Mouse (Mus musculus): ENCODE measurements around the gene Pou2f3.

Gene Pou2f3

DNA sequence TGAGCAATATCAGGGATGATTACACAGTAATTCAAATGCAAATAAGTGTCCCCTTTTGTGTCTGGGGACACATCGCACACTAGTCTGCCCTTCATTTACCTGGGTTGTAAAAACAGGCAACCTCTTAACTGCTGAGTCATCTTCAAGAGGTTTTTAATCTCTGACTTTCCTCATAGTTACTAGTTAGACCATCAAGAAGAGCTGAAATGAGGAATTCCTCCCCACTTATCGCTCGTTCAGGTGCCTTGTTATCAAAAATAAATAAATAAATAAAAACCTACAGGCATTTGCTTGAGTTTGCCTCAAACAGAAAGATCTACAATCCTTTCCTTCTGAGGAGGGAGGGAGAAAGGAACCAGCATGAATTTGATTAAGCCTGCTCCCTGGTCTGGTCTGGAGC is 101.4 kb downstream of the Pou2f3 start:
- DNase-seq (ENCODE audit: low spot score), result no peak

DNA sequence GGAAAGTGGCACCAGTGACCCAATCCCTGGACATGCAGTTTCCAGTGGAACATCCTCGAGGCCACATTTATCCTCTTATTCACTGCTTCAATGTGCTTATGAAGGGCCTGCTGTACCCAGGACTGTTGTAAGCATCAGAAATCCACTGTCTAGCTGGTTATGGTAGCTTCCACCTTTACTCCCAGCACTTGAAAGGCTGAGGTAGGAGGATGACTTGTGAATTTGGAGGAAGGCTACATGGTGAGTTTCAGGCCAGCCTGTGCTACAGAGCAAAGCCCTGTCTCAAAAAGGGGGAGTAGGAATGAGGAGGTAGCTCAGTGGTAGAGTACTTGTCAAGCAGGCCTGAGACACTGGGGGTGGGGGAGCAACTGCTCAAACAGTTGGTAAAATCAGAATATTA is 102.1 kb downstream of the Pou2f3 start:
- DNase-seq (ENCODE audit: low spot score), result no peak

DNA sequence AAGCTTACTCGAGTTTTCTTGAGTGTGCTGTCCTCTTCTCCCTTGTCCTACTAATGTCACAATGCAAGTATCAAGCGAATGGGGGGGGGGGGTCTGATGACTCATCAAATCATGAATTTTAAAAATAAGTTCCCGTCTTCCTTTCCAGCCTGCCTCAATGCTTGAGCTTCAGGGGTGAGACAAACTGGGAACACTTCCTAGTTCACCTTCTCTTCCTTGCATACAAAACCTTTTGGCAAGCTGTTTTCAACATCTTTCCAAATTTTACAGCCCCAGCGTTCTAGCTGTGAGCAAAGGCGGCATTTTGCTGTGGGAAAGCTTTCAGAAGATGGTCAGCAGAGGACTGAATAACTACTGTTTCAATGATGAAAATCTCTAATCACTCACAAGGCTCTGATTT is 102.6 kb downstream of the Pou2f3 start:
- DNase-seq (ENCODE audit: low spot score), result no peak

DNA sequence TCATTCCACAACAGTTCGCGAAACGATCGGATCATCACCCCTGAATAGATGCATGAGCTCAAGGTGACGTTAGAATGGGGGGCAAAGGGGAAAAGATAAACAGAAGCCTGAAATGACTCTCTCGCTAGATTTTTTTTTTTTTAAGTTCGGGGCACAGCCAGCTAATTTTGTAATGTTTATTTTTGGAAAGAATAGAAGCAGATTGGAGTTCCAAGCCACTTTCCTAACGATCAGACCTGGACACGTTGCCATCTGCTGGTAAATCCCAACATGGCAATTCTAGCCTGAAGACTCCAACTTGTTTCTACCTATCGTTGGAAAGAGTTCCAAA is 103.0 kb downstream of the Pou2f3 start, which contains the start of gene Arhgef12:
Arhgef12 (minus strand) TSS at position 53 of the 331 bp plus-strand sequence.
- DNase-seq (ENCODE audit: low spot score), result peak; percentile 71

DNA sequence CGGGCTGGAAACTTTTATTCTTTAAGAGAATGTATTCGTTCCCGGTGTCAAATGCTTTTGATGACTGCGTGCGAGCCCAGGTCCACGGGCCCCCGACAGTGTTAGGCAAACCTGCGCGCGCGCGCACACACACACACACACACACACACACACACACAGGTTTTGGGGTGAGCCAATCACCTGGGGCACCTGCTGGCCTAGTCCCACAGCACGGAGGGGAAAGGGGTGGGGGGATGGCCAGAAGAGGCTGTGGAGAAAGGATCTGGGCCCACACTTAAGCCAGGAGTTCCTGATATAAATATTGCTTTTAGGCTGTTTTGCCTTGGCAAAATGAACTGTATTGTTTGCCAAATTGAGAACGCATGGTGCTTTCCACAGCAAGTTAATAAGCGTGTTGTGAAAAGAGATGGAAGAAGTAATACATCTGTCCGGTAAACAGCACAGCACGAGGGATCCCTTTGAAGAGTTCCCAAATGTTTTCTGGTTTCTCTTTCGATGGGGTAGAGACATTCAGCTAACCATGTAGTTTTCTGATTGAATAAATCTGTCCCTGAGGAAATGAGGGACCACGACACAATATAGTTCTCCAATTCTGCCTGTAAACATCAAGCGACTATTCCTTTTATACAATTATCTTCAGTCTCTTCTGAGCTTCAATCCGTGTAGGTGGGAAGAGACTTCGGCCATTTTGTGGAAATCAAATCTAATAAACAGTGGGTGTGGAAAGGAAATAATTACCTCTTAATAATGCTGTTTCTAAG is 103.6 kb downstream of the Pou2f3 start:
- DNase-seq (ENCODE audit: low spot score), result no peak

DNA sequence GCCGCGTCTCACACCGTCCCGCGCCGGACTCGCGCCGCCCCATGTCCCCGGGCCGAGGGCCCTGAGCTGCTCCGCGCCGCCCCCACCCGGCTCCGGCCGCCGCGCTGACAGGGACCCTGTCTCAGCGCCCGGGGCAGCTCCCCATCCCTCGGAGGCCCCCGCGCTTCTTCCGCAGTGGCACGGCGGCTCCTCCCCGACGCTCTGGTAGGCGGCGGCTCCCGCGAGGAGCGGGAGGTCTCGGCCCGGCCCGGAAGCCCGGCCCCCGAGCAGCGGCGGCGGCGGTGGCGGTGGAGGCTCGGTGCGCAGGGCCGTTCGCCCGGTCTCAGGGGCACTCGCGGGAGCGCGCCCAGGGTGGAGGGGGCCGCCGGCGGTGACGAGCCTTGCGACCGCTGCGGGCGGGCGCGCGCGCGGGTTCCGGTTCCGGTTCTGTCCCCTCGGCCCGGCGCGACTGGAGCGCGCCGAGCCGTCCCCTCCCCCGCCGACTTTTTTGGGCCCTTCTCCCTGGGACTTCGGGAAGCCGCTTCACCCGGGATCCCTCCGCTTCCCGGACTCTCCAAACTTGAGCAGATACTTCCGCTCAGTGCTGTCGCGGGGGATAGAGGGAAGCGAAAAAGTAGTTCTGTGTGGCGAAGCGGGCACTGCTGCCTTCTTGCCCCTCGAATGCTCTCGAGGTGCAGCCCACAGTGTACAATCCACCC is 104.4 kb downstream of the Pou2f3 start:
- DNase-seq (ENCODE audit: low spot score), result peak; percentile 96

DNA sequence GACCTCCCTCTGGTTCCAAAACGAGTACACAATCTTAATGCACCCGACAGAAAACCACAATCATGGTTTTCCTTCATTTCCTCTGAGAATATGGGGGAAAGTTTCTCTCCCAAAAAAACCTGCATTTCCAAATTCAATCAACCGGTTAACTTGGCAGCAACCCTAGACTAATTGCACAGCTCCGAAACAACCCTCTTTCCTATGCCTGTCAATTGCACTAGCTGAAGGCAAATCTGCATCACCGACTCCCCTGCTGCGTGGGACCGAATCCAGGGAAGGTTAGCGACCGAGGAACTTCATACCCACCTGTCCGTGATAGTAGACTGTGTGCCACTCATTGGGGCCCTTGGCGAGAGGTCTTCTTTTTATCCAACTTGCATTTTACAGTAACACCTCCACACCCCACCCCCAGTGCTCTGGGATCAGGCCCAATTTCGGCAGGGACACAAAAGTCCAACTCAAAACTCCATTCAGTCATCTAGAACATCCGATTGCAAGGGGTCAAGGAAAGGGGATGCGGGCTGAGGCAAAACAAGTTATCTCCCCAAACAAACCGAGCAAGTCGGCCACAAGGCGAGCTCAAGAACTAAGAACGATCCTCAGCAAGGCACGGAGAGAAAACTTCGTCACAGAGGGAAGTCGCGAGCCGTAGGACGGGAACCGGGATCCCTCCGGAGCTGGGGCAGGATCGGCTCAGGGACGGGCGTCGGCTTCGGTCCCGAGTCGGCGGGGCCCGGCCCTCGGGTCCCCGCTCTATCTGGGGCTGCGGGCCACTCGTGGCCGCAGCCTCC is 105.1 kb downstream of the Pou2f3 start:
- peak; percentile 59 for DNase-seq (ENCODE audit: low spot score)

DNA sequence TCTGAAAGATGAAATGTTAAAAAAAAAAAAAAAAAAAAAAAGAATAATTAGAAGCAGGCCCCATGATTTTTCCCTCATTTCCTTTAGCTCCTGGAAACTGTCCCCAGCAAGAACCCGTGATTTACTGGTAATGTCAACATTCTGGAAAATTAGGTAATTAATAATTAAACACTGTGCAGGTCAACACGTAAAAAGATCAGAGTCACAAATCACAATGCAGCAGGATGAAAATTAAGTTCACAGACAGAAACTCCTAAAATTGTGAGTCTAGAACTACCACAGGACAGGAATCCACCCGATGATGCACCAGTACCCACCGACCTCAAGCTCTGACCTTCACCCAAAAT is 105.7 kb downstream of the Pou2f3 start:
- peak; percentile 27 for DNase-seq (ENCODE audit: low spot score)

DNA sequence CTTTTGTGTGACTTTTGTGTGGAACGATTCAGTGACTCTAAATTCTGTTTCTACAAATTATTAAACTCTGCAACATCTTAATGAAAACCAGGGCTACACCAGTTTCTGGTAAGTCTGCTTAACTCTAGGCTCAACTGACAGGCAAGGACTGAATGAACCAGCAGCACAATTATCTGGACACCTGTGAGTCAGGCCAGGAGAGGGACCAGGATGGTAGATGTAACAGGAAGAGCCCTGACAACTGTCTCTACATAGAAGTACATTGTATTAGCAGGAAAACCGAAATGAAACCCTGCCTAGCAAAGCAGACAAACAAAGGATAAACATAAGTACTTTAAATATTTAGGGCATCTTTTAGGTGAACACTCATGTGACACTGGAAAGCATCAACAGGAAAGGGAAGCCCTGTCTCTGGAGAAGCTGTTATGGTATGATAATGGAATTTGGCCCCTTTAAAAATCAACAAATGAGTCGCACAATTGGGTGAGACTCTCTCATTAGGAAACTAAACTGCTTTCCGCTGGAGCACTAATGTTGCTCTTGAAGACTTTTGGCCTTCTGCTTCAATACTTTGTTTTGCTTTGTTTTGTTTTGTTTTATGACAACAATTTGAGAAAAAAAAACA is 106.4 kb downstream of the Pou2f3 start:
- no peak for DNase-seq (ENCODE audit: low spot score)

DNA sequence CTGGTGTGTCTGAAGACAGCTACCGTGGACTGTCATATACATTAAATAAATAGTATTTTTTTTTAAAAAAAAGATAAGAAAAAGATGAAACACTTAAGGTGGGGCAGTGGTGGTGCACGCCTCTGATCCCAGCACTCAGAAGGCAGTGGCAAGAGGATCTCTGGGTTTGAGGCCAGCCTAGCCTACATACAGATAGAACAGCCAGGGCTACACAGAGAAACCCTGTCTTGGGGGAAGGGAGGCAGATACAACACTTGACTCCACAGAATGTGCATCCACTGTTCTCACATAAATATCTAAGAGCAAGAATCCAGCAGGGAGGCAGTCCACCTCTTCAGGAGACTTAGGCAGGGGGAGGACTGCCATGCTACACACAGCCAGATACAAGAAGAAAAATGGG is 107.2 kb downstream of the Pou2f3 start:
- no peak for DNase-seq (ENCODE audit: low spot score)

DNA sequence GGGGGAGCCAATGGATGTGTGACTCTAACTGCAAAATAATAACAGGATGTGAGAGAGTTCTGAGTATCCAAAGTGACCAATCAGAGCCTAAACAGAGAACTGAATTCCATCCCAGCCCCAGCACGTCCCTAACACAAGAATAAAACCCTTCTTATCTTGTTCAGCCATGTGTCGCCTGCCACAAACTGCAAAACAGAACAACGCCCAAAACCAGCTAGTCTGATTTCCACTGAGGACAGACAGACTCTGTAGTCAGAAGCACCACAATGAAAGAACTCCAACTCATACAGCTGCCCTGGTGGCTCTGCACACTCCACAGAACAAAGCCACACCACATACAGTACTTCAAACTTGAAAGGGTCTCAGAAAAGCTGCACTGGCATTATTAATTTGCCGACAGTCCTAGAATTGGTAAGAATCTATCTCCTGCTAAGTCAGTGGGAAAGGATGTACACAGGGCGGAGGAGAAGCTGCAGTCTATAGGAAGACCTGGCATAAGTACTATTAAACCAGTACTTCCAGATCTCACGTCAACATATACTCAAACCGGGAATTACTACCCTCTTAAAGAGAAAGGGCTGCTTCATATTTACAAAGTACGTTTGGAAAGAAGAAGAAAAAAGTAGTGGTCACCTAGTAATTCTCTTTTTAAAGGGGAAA is 108.1 kb downstream of the Pou2f3 start:
- peak; percentile 16 for DNase-seq (ENCODE audit: low spot score)

DNA sequence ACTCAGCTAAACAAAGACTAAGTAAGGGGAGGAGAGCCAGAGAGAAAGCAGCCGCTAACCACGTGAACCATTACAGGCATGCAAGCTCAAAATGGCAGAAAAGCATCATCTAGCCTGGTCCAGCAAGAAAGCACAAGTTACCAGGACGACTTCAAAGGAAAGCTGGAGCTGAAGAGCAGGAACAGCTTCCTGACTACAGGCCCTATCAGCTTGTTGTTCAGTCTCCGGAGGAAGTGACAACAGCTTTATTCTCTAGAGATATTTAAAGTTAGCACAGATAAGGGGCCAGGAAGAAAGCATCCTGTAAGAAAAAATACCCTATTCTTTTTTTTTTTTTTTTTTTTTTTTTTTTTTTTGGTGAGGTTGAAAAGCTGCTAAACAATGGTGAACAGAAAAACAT is 111.2 kb downstream of the Pou2f3 start:
- peak; percentile 17 for DNase-seq (ENCODE audit: low spot score)

DNA sequence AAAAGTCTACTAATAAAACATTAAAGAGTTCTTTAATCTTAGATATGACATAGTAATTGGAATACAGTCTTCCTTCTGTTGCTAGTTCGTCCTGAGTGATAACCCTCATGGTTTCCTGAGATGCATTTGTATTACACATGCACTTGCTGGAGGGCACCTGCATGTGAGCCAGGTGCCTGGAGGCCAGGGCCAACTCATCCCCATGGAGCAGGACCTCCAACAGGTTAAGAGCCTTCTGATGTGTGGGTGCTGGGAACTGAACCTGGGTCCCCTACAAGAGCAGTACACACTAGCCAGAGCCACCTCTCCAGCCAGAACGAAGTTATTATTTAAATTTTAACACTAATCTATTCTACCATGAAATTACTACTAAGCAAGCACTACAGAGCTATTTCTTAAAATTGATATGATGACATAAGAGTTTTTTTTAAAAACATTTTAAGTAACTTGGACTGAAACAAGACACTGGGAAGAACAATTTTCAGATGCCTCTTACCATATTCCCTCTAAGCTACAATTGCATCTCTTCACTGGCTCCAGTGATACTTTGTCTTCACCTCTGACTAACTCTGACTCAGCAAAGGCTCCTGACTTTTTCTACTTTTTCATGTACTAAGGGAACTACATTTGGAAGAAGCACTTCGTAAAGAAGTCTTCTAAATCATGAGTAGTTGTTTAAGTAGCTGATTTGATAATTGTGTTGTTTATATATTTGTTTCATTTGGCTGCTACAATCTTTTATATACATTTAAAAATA is 112.2 kb downstream of the Pou2f3 start:
- DNase-seq (ENCODE audit: low spot score), result no peak

DNA sequence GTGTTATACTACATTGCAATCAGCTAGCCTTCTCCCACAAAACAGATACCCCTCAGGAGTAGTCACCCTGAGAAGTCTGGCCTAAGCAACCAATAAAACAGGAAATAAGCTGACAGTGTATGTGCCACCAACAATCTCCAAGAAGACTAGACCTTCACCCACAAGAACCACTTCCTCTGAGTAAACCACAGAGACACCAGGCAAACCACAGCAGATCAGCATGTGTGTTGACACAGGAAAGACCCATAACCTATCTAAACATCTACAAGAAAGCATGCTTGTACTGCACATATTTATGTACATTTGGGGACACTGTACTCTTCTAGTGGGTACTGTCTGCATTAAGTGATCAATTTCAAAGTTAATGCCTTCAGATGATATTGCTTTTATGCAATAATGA is 113.8 kb downstream of the Pou2f3 start:
- DNase-seq (ENCODE audit: low spot score), result no peak

DNA sequence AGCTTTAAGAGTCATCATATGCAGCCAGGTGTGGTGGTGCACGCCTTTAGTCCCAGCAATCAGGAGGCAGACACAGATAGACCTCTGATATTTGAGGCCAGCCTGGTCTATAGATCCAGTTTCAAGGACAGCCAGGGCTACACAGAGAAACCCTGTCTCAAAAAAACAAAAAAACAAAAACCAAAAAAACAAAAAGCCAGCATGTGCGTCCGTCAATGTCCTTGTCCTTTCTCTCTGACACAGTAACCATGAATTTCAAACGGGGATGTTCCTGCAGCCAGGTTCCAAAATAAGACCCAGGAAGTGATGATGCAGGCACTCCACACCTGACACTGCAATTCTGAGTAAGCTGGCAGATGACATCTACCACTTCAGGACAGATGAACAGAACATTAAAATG is 115.3 kb downstream of the Pou2f3 start:
- DNase-seq (ENCODE audit: low spot score), result no peak

DNA sequence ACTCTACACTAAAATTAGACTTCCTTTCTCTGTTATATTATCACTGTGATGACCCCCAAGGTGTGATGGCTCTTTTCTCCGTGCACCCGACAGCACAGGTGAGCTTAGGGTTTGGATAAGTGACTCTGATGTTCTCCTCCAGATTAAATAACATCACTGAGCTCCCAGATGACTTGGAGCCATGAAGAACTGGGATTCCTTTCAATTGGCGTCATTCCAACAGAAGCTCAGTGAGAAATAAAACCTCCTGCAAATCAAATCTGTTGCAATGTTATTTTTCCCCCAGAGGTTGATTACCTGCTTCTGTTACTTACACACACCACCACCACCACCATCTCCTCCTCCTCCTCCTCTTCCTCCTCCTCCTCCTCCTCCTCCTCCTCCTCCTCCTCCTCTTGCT is 116.4 kb downstream of the Pou2f3 start:
- no peak for DNase-seq (ENCODE audit: low spot score)

DNA sequence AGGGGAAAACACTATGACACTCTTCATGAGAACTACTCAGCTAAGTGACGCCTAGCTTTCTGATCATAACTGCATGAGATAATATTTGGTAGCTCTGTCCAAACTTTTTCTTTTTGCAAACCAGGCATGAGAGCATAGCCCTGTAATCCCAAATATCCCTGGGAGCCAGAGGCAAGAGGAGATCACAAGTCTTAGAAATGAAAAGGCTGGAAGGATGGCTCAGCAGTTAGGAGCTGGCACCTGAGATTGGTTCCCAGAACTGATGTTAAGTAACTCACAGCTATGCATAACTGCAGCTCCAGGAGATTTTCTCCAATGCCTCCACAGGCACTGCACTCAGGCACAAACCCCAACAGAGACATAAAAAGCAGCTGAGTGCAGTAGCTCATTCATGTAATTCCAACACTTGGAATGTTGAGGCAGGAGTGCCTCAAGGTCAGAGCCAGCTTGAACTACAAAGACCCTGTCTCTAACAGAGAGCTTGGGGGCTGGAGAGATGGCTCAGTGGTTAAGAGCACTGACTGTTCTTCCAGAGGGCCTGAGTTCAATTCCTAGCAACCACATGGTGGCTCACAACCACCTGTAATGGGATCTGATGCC is 124.4 kb downstream of the Pou2f3 start:
- no peak for DNase-seq (ENCODE audit: low spot score)

DNA sequence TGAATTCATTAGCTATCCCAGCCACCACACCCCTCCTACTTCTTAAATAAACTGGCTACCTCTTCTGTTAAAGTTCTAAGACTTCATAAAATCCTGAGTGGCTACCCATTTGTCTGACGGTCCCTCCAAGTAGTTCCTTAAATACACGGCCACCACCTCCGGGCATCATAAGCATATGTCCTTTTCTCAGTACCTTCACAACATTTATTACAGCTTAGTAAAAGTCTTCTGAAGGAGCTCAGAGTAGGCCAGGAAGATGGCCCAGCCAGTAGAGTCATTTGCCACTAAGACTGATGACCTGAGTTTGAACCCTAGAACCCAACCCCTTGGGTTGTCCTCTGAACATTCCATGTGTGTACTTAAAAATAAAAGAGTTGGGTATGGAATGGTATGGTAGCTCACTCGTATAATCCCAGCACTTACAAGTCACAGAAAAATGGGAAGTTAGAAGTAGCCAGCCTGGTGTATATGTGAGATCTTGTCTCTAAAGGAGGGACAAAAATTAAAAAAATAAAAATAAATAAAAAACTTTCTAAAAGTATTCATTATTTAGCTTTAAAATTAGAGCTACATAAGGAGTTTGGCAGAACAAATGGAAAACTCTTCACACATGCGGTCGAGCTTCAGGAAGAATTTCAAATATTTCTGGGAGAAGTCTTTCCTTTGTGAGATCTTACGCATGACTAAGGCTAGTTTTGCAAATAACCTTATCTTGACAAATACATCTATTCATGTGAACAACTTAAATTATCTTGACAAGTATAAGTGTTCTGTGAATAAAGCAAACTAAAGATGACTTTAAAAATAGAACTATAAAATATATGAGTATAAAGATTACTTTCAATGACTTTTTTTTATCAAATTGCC is 125.4 kb downstream of the Pou2f3 start:
- no peak for DNase-seq (ENCODE audit: low spot score)

DNA sequence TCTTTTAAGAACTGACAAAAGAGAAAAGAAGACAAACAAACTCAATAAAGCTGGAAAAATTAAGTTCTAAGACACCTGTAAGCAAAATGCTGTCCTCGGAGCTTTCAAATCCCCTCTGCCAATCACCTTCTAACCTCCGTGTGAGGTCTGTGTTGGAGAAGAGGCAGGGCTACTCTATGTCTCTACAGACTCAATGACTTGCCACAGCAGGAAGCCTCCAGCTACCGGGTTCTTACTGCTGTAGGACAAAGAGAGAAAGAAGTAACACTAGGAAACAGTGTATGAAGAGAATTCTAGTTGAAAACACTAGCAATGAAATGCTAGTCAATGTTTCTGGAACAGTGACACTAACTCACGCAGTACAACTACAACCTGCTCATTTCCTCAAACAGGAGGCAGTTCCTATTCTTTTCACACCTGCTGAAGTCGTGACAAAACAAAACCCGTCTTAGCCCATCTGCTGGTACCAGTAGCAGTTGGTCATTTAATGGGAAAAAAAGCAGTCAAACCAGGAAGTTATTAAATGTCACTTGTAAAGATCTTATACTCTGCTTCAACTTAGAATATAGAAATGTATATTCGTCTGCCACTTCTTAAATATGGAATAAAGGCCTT is 126.6 kb downstream of the Pou2f3 start:
- DNase-seq (ENCODE audit: low spot score), result no peak

DNA sequence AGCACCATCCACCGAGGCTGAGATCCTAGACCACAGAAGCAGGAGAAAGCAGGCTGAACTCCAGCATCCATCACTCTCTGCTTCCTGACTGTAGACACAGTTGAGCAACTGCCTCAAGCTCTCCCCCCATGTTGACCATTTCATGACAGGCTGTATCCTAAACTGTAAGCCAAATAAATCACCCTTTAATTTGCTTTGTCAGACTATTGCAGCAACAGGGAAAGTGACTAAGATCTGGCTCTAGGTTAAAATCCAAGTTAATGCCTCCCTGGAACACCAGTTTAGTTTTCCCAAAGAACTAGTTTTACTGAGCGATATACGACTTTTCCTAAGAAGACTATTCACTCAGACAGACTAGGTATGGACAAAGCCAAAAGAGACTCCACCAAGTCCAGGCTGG is 131.5 kb downstream of the Pou2f3 start:
- no peak for DNase-seq (ENCODE audit: low spot score)

All from embryo, embryonic 10.5 days (tissue).